Mouse (Mus musculus): ENCODE measurements around the gene Procr.
"Not testable (repeated sequence)": the region's sequence is repeated elsewhere in the genome, so short reads cannot be mapped to it uniquely, and the experiment has no call there.

Procr gene

GRCm38 (mm10) chr2:155751014-155751786 lies at the start of gene Procr:
Procr (plus strand) TSS chr2:155751117.
- DNase-seq: no peak

GRCm38 (mm10) chr2:155701399-155701919 lies 49.5 kb upstream of the Procr start:
- DNase-seq: no peak

- DNase-seq: no peak
Measured at GRCm38 (mm10) chr2:155703630-155704029, 47.3 kb upstream of the Procr start.

GRCm38 (mm10) chr2:155707251-155707650 lies 43.7 kb upstream of the Procr start:
- no peak for DNase-seq

- no peak for DNase-seq
Measured at GRCm38 (mm10) chr2:155710557-155710956, 40.4 kb upstream of the Procr start.

DNA sequence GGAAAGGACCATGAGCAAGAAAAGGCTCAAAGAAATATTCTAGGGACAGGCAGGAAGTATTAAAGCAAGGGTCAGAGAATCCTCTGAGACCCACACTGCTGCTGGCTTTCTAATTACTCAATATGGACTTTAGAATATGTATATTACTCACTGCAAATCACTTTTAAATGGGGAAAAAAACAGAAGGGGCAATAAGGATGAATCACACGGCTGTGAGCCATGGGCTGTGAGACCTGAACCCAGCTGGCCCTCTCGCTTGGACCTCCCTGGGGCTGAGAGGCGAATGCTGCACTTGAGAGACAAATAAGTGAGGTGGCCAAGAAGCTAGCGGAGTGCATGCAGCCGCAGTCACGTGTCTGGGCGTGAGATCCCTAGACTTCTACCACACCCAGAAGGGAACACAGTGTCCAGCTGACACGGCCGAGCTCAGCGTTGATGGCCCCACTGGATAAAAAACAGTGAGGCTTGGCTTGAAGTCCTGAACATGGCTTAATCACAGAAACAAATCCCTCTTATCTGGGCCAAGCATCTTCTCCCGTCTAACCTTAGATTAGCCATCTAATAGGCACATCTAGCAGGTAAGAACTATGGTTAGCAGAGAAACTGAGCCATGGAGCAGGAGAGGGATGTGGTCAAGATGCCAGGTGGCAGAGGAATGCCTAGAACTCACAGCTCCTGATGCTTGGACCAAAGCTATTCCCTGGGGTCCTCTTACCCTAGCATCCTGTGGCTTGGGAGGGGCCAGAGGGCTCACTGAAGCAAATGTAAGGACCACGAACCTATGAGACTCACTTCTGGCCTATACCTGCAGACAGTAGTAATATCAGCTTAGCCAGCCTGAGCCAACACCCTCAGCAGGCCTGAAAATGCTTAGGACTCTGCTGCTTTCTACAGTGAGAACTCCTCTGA lies 33.6 kb upstream of the Procr start:
- no peak for DNase-seq

DNA sequence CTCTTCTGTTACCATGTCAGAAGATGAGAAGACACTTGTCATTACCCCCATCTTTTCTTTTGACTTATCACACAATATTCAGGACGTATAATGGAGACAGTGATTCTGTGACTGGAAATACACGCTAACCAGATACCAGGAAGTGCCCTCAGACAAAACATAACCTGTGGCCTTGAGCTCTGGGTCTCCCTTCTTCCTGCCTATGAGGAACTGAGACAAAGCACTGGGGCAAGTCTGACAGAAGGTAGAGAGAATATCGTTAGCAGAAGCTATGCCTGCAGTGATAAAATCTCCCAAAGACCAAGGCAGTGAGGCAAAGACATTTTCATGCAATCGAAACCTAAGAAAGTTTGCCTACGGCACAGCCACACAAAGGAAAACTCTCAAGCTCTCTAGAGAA lies 30.3 kb upstream of the Procr start:
- no peak for DNase-seq

GRCm38 (mm10) chr2:155724036-155724435 lies 26.9 kb upstream of the Procr start:
- no peak for DNase-seq

GRCm38 (mm10) chr2:155724526-155724925 lies 26.4 kb upstream of the Procr start:
- no peak for DNase-seq

GRCm38 (mm10) chr2:155726302-155726701 lies 24.6 kb upstream of the Procr start:
- no peak for DNase-seq

DNA sequence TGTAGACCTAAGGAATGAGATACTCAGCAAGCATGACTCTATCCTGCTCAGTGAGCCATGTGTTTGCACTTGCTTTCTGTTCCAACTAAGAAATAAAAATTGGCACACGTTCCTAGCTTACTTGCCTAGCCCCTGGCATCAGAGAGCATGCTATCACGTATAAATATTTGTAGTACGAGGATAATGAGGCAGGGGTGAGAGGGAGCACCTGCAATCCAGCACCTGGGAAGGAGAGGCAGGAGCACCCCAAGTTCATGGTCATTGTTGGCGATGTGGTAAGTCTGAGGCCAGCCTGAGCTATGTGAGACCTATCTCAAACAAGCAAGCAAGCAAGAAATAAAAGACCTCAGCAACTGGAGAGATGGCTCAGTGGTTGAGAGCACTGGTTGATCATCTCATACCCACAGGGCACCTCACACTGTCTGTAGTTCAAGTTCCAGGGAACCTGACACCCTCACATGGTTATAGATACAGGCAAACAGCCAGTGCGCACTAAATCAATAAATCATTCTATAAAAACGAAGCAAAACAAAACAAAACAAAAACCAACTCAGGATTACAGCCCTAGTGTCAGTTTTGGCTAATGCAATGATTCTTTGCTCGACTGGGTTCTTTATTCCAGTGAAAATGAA lies 23.0 kb upstream of the Procr start:
- DNase-seq: no peak

- peak; percentile 23 for DNase-seq
Measured at GRCm38 (mm10) chr2:155728742-155729141, 22.2 kb upstream of the Procr start.

DNA sequence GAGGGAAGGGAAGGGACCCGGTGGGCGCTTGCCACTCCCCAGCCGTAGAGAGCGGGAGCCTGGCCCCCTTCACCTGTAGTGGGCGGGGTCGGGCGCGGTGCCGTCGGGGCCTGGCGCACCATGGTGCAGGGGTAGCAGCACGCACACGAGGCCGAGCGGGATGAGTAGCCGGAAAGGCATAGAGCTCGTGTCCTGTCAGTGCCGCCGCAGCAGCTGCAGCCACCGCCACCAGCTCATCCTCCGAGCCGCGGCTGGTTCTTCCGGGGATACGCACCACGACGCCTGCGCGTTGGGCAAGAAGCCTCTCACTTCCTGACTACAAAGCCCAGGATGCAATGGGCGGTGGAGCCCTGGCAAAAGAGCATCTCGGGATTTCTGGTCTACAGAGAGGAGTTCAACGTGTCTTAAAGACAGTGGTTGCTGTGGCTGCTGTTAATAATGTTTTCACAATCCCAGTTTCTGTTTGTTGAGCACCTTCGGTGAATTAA lies 21.7 kb upstream of the Procr start, which contains the start of gene Edem2:
Edem2 (minus strand) TSS at position 318 of the 488 bp plus-strand sequence.
- peak; percentile 90 for DNase-seq

DNA sequence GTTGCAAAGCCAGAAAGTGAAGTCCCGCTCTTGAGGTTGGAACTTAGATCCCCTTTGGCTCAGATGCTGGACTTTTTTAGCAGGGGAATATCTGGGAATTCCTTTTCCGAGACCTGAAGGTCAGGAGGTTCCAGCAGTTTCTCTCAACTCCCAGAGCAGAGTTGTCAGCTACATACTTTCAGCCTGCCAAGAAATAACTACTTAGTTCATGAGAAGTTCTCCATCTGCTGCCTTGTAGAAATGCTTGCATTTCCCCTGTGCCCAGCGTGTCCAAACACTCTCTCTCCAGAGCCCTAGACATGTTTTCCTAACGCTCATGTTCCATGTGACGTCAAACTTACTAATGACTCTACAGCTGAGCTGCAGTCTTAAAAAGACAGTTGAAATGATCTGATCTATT lies 15.8 kb upstream of the Procr start:
- no peak for DNase-seq

DNA sequence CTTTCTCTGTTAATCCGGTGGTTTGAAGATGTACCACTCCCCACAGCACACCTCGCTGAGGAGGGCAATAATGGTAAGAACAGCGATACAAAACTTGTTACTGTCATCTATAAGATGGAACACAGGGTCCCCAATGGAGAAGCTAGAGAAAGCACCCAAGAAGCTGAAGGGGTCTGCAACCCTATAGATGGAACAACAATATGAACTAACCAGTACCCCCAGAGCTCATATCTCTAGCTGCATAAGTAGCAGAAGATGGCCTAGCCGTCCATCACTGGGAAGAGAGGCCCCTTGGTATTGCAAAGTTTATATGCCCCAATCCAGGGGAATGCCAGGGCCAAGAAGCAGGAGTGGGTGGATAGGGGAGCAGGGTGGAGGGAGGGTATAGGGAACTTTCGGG lies 15.2 kb upstream of the Procr start, which contains the start of gene Gm17581:
Gm17581 (minus strand) TSS at position 101 of the 400 bp plus-strand sequence.
- not testable (repeated sequence) for DNase-seq

GRCm38 (mm10) chr2:155736936-155737335 lies 14.0 kb upstream of the Procr start:
- DNase-seq: no peak

- no peak for DNase-seq
Measured at GRCm38 (mm10) chr2:155737803-155738202, 13.1 kb upstream of the Procr start.

DNA sequence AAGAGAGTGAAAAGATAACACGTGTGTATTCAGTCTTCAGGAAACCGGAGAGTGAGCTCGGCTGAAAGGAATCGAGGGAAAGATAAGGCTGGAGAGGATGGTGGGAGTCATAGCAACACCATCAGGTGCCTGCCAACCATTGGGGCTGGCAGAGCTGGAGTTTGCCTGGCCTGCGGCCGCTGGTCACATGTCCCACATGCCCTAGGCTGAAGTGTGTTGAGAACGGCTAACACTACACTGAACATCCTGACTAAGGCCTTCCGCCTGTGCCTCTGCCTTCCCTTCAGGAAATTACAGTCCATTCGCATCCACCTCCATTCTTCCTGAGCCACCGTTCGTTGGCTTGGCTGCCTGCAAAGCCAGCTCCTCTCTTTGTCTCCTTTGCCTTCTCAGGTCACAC lies 8.7 kb upstream of the Procr start:
- no peak for DNase-seq

DNA sequence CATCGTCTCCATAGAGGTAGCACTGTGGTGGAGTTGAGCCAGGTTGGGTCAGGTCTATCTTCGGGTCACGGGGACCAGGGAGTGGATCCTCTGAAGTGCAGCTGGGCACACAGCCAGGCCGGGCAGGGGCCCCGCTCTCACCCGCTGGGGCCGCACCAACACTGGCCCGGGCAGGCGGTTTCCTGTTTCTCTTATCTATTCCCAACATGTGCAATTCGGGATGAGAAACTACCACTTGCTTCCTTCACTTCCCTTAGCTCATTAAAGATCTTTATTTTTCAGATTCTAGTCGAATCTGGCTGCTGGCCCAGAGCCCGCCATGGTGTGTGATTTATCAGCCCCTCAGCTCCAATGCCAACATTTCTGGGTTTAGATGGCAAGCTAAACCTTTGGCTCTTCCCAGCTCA lies 8.0 kb upstream of the Procr start:
- DNase-seq: no peak

DNA sequence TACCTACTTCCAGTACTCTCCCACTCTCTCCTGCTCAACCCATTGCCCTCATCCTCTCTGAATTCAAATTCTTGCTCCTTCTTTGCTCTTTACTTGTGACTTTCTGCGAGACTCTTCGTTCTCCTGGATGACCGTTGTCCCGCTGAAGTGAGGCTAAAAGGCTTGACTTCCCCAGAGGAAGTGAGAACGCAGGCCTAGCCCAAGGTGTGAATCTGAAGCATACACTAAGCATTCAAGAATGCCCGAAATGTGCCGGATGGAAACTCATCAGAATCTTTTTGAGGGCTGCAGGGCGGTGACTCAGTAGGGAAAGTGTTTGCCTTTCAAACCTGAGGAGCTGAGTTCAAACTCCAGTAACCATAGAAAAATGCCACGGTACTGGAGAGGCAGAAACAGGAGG lies 7.6 kb upstream of the Procr start:
- DNase-seq: no peak

GRCm38 (mm10) chr2:155745487-155745886 lies 5.4 kb upstream of the Procr start:
- DNase-seq: no peak

DNA sequence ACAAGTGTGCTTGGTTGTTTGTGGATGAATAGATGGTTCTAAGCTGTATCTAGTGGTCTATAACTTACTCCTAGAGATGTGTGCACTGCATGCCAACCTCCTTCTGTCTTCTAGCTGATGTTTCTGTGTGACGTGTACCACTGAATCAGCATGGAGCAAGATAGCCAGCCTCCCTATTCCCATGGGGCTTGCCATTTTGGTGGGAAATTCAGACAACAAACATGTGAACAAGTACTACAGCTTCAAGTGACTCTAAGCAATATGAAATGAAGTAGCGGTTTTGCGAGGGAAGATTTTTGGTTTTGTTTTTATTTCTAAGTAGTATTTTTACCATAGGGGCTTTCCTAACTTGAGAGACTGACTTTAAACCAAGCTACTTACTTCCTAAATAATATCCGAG lies 1.5 kb upstream of the Procr start:
- DNase-seq: no peak

DNA sequence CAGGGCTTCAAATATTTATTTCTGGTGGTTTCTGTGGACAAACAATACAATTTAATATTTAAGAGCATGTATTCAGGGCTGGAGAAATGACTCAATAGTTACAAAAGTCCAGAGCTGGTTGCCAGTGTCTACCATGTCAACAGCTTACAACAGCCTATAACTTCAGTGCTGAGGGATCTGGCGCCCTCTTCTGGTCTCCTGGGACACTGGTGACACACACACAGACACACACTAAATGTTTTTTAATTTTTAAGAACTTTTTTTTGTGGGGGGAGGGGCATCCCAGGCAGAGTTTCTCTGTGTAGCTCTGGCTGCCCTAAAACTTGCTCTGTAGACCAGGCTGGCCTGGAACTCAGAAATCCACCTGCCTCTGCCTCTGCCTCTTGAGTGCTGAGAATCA lies 4.8 kb downstream of the Procr start:
- no peak for DNase-seq
